Mouse (Mus musculus): ENCODE data around the gene Tor4a. TPM values are rescaled to one million over a fixed set of nuclear protein-coding genes. Genes with fewer than 3 reads are reported as not detected.

Gene Tor4a
- total RNA-seq, 2 experiments from 2014 or later: 17.4 to 25.1 TPM

DNA sequence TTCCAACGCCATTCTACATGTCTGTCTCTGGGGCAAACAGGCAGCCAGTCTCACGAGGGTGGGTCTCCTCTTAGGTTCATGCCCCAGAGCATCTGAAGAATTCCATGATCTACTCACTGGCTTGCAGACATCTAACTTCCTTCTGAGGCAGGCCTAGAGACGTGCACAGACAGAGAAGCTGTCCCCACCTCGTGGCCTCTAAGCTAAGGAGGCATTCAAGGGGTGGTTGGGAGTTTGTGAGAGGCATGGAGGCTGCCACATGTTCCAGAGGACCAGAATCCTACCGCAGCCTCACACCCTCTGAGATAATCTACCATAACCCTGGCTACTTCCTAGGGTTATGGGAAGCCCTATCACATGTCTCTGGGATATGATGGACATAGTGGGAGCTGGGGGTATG, 2.7 kb downstream of the Tor4a start:
- ATAC-seq (ENCODE audit: poor library complexity, severe bottlenecking): no peak

DNA sequence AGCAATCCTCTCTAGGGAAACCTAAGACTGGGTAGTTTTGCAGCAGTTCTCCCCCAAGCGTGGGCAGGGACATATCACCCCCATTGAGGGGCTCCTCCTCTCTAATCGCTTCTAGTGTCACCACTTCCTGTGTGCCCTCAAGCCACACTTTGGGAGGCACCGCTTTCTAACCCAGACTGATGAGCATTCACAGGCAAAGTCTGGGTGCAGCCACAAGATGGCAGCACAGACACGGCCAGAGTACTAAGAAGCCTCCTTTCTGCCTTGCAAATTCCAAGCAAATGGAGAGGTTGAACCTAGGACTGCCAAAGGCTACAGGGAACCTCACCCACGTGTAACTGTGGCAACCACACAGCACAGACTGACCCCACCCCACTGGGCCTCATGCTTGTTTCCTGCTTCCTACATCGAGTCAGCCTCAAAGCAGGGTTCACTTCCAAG, 3.3 kb downstream of the Tor4a start:
- ATAC-seq (ENCODE audit: poor library complexity, severe bottlenecking): peak; percentile 44

DNA sequence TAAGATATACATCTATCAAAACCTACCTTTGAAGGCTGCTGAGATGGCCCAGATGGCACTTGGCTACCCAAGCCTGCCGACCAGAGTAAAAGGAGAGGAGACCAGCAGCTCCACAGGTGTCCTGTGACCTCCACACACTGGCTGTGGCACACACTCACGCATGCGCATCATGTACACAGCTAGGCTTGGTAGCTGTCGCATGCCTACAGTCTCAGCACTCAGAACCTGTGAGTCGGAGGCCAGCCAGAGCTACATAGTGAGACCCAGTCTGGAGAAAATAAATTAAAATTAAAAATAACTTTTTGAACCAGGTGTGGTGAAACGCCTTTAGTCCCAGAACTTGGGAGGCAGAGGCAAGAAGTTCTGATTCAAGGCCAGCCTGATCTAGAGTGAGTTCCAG, 8.8 kb downstream of the Tor4a start:
- no peak for ATAC-seq (ENCODE audit: poor library complexity, severe bottlenecking)

DNA sequence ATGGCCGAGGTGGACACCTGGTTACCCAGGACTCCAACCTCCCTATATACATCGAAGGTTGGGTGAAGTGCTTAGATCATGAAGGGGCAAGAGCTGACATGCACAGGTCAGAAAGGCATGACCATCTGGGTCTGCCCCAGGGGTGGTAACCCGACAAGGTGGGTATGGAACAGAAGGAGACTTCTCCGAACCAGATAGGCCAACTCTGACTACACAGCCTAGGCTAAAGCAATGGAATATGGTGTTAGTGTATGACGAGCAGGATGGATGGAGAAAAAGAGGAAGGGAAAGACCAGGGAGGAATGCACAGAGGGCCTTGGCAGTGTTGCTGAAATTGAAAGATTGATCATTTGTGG, 10.1 kb downstream of the Tor4a start:
- ATAC-seq (ENCODE audit: poor library complexity, severe bottlenecking): no peak

DNA sequence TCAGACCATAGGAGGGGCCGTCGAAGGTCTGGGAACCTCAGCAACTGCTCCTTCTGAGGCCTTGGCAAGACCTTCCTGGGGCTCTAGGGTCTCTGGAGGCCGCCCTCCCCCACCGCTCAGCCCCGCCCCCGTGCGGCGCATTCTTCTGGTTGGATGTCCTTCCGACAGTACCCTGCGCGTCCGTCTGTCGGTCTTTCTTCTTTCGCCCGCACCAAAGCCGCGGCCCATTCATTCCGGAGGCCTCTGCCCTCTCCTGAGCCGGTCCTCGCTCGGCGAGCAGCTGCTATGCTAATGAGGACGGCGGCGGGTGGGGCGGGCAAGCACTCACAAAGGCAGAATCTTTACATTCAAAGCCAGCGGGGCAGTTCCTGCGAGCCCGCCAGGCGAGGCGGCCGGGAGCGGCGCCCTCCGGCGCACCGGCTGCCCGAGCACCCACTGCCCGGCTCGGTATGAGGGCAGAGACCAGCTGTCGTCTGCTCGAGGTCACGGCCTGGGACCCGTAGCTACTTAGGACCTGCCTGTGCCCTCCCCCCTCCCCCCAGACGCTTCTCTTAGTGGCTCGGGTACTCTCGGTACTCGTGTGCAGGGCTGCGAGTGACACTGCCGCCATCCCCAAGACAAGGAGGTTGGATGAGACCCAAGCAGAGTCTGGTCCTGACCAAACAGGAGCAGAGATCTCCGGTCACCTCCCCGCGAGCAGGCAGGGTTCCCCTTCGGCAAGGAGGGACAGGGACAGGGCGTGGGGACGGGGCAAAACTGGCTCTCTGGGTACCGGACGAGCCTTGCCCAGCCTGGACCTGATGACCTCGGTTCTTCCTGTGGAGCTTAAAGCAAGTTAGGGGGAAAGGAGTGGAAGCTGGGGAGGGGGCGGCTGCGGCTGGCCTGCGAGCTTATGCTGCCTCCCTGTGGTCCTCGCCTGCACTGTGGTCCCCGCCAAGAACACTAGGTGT, 10.8 kb downstream of the Tor4a start:
- ATAC-seq (ENCODE audit: poor library complexity, severe bottlenecking): peak; percentile 33

DNA sequence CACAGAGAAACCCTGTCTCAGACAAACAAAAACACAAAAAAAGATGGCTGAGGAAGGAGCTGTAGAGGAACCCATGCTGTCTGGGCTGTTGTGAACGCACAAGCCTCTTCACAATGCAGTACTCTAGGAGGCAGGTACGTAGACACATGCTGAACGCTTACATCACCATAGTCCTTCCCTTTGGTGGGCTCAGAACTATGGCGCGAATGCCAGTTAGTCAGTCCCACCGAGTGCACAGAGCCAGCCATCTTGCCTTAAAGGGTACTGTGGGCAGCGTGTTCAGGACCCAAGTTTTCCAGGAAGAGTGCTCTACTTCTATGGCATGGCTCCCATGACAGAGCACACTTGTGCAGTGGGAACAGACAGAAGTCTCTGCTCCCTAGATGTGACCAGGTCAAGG, 12.2 kb downstream of the Tor4a start:
- ATAC-seq (ENCODE audit: poor library complexity, severe bottlenecking): no peak

DNA sequence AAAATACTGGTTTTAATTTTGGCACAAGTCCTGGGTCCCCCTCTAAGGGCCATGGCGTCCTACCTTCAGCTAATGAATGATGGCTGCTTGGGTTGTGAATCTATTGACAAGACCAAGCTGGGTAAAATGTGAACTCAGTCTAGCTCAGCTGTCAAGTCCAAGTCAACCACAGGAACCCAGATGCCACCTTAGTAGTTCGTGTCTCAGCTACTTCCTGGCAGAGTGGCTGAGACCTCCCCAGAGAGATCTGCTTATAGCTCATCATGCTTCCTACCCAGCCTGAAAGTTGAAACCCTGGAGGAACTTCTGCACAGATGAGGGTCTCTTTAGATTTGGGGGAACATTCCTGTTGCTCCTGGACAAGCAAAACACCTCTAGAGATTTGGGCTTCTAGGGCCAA, 13.3 kb downstream of the Tor4a start:
- ATAC-seq (ENCODE audit: poor library complexity, severe bottlenecking): no peak

DNA sequence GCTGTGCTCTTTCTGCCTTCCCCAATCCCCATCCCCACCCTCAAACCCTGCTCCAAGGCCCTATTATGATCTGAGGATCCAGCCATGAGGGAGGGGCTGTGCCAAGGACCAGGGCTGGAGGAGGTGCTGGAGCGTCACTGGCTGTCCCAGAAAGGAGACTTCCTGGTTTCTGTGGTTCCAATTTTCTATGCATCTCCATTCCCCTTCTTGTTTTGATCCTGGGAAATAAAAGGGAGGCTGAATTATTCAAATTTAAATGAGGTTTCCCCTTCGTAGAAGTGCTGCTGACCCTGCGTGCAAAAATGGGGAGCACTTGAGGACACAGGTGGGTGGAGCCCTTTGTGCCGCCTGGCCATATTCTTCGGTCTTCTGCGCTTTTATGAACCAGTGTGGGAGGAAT, 14.0 kb downstream of the Tor4a start:
- ATAC-seq (ENCODE audit: poor library complexity, severe bottlenecking): no peak

DNA sequence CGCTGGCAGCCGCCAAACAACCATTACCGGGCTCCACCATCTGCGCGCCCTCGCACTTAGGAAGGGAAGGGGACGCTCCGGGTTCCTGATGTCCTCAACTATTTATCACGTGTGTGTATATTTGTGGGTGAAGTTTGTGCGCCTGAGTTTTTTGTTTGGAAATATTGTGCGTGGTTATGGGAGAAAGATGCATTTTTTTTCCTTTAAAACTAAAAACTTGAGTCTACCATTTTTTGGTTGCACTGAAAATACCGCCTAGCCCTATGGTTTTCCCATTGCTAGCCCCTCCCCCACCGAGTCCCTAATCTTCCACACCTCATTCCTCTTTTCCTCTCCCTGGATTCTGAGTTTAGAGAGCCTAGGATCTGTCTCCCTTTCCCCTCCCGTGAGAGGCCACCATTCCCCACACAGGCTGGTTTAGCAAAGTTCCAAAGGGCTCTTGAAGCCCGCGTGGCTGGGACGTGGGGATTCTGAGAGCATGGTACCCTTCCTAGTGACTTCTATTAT, 14.7 kb downstream of the Tor4a start:
- ATAC-seq (ENCODE audit: poor library complexity, severe bottlenecking): no peak

DNA sequence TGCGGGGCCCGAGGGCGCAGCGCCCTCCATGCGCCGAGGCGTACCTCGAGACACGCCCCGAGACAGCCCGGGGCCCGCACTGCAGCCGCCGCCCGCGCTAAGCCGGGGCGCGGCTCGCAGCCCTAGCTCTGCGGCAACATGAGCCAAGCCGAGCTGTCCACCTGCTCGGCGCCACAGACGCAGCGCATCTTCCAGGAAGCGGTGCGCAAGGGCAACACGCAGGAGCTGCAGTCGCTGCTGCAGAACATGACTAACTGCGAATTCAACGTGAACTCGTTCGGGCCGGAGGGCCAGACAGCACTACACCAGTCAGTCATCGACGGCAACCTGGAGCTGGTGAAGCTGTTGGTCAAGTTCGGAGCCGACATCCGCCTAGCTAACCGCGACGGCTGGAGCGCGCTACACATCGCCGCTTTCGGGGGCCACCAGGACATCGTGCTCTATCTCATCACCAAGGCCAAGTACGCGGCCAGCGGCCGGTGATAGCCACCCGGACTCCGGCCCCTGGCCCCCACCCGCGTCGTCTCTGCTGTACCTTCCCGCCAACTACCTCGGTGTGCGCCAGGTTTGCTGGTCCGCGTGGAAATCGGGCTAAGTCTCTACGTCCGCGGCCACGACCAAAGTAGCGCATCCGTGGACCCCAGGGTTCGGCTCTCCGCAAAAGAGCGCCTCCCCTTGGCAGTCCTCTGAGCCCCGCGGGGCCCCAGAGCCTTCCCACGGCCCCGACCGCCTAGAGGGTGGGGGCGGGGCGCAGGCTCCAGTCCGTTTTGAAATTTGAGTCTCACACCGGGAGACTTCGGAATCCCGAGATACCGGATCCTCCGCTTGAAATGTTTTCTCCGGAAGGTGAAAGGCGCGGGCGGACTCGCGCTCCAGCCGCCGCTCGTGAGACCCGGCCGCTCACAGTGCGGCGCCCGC, 15.5 kb downstream of the Tor4a start:
- peak; percentile 37 for ATAC-seq (ENCODE audit: poor library complexity, severe bottlenecking)

DNA sequence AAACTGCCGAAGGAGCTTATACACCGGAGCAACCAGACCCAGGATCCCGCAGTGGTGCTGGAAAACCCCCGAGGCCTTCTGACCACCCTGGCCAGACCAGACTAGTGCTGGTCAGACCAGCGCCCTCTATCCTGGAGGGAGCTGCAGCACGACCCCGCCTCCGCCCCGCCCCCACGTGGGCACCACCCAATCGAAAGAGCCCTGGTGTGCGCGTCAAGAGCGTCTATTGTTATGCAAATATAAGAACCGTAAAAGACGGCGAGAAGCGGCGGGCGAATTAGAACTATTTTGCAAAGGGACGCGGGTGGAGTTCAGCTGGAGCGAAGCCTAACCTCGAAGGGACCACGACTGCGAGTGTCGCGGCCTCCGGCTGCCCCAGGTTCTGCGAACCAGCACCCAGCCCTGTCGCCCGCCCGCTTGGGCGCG, 16.2 kb downstream of the Tor4a start, which contains the start of gene Nrarp:
Gene Nrarp (plus strand): TSS at position 281 of the 426 bp plus-strand sequence.
- ATAC-seq (ENCODE audit: poor library complexity, severe bottlenecking): peak; percentile 88

DNA sequence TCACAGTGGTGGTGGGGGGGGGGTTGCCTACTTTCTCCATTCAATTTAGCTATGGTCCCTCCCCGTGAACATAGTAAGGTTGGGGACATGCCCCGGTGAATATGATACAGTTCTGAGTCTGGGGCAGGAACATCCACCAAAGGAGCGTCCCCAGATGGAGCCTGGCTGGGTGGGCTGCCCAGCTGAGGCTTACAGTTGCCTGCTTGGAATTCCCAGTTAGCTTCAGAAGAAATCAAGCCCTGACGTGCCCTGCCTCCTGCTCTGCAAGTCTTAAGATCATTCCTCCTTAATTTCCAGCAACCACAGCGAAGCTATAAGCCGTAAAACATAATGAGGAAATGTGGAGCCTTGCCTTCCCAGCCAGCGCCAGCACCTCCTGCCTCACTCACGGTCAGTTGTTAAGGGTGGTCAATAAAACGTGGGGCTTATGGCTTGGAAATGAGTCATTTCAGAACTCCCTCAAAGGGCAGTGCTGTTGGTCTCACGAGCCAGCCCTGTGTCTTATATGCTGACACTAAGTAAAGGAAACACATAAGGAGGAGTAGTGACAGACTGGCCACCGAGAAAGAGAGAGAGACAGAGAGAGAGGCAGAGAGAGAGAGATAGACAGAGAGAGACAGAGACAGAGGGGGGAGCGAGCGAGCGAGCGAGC, 17.0 kb downstream of the Tor4a start:
- no peak for ATAC-seq (ENCODE audit: poor library complexity, severe bottlenecking)

DNA sequence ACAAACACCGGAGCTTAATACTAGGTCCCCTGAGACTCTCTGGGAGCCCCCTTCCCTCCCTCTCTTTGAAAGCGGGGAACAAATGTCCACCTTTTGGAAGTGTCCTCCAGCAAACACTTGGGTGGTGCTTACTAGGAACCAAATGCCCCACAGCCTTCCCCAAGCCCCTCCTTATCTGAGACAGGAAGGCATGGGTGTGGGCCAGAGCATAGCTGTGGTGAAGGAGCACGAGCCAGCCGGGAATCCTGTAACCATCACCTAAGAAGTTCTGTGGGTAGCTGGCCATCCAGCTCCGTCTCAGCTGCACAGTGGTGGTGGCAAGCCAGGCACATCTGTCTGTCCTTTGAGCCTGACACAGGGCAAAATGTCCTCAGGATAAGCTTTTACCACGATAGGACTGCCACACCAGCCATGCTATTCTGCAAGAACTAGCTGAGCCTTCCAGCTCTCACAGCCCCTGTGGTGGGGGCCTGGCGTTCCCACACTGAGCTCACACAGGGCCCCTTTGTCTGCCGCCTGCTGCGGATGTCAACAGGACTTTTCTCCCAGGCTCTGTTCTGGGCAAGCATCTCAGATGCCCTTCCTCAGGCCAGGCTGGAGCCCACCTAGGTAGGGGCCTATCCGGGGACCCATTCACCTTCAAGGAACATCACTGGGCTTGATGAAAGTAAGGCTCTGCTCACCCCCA, 18.3 kb downstream of the Tor4a start:
- ATAC-seq (ENCODE audit: poor library complexity, severe bottlenecking): no peak

DNA sequence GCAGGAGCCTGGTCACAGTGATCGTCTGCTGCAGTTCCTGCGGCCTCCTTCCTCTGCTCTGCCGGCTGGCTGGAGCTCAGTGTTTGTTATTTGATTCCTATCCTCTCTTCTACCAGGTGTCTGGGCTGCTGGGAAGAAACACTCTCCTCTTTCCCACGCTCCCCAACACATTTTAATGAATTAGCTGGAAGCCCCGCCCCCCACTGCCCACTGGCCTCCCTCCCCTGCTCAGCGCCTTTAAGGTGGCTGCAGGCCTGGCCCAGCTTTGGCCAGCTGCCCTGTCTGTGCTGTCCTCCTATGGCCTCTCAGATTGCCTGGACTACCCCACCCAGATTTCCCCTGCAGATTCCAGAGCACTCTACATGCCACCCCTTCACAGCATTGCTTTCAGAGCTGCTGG, 19.0 kb downstream of the Tor4a start:
- no peak for ATAC-seq (ENCODE audit: poor library complexity, severe bottlenecking)

DNA sequence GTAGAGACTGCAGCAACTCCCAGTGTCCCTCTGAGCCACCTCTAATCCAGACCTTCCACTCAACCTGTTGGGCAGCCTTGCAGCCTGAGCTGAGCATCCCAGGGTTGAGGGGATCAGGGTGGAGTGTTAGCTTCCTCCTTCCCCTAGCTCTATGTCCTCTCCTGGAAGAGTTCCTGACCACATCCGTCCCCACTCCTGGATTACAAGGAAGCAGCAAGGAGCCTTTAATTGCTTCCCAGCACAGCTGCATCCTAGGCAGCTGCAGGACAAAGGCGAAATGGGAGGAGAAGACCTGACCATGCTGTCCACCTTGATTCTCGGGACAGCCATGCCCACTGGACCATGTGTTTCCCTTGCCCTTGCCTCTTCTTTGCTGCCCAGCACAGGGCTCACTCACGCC, 19.6 kb downstream of the Tor4a start:
- ATAC-seq (ENCODE audit: poor library complexity, severe bottlenecking): no peak

DNA sequence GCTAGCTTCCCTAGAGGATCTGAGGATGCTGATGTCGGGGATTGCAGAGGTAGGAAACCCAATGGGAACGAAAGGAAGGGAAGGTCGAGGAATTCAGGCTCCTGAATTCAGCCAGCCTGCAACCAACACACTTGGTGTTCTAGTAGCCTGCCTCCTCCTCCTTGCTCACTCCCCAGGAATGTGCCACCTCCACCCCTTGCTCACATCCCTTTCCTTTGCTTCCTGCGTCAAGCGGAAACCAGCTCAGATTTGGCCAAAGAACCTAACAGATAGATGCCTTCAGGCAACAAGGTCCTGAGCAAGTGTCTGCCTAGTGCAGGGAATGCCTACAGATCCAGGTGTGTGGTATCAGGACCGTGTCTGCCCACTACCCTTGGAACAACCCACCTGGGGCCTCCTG, 20.1 kb downstream of the Tor4a start:
- ATAC-seq (ENCODE audit: poor library complexity, severe bottlenecking): no peak

DNA sequence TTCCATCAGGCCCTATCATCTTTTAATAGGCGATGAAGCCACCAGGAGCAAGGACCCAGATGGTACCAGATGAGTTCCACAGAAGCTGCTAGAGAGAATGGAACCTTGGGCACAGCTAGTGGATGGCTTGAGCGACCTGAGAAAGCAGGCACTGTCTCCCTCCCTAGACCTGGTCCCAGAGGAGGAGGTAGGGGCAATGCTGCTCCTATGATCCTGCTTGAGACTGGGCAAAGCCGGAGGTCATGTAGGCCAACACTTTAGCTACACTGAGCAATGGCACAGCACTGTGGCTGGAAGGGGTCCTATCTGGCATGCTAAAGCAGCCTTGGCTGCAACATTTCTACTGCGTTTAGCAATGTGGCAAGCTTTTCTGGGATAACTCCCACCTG, 21.0 kb downstream of the Tor4a start:
- no peak for ATAC-seq (ENCODE audit: poor library complexity, severe bottlenecking)

DNA sequence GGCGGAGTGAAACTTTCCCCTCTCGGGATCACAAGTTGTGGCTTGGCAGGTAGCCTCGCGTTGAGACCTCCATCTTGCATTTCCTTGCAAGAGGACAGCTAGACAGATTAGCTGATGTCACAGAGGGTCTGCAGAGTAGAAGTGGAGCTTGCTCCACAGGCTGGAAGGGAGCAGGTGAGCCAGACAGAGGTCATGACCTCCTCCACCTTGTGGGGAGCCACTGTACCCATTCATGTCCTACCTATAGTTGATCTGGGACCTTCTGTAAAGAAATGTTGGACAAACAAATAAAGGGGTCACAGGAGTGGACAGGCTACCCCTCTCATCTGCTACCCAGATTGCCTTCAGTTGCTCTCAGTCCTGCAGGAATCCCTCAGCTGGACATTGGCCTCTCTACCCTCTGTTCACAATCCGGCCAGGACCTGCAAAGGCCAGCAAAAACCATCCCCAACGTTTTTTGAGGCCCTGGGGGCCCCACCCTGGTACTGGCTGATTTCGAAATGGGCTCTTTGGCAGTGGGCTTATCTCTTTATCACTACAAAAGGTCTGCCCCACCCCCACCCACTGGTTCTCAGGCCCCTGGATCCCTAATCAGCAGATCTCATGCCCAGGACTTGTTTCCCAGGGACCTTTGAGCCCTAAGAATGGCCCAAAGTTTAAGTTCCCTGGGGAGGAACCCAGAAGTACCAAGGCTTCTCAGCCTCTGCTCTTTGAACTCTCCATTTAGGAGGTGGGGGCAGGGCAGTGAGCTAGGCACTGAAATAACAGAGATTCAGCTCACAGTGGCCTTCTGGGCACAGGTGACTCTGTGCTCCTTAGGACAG, 21.6 kb downstream of the Tor4a start:
- ATAC-seq (ENCODE audit: poor library complexity, severe bottlenecking): no peak

DNA sequence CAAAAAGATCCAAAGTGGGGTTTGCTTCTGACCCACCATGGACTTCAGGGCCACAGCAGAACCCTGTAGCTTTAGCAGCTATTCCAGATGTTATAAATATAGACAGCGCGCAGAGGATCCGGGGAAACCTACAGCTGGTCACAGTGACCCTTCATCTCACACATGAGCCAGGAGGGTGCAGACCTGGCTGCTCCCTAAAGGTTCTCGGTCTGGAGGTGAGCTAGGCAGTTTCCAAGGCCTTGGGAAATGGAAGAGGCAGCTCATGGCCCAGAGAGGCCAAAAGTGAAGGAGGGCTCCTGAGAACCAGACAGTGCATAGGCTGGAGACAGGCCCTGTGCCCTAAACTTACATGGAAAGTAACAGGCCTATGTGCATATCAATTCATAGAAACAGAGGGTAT, 22.9 kb downstream of the Tor4a start:
- no peak for ATAC-seq (ENCODE audit: poor library complexity, severe bottlenecking)
